Mouse (Mus musculus) embryonic fibroblast, embryonic 13.5 days (primary cell): ENCODE results near the gene Npepl1.

Source experiments
- CTCF ChIP-seq: IDR thresholded peaks from 2 replicates; pipeline ENCODE4 v1.5.1; 2011; ENCODE audit warnings: mild to moderate bottlenecking, control low read depth, low read length, moderate library complexity, borderline replicate concordance; ENCODE audit not compliant: insufficient read depth
- POLR2A ChIP-seq: IDR thresholded peaks from 2 replicates; pipeline ENCODE4 v1.6.1; 2011; ENCODE audit warnings: low read depth, mild to moderate bottlenecking, control low read depth, low read length, moderate library complexity

GRCm38 (mm10) chr2:174073156-174073790 is 36.9 kb upstream of the Npepl1 start:
- TF ChIP-seq CTCF = no peak
- TF ChIP-seq POLR2A = no peak
